Mouse (Mus musculus): ENCODE measurements at regions not wholly inside any gene's neighbourhood (a gene's known extent, or its start where the extent isn't known, plus 50 kb on each side); places are given as distances from the start of the nearest gene placed in this dataset.

GRCm38 (mm10) chr13:57282816-57283215 is 387.0 kb upstream of the Trpc7 start:
- DNase-seq = no peak

GRCm38 (mm10) chr13:57281941-57282710 is 386.3 kb upstream of the Trpc7 start:
- no peak for DNase-seq

- peak; percentile 61 to 67 for DNase-seq
These were observed 385.7 kb upstream of the Trpc7 start for GRCm38 (mm10) chr13:57281504-57281903.

GRCm38 (mm10) chr13:57278580-57278979 is 382.8 kb upstream of the Trpc7 start:
- peak in 1 of 2 experiments; percentile 13 for DNase-seq

- peak; percentile 31 to 34 for DNase-seq
These were observed 381.3 kb upstream of the Trpc7 start for GRCm38 (mm10) chr13:57277076-57277475.

- no peak for DNase-seq
These were observed 380.1 kb upstream of the Trpc7 start for GRCm38 (mm10) chr13:57275871-57276270.

GRCm38 (mm10) chr13:57273593-57273992 is 377.8 kb upstream of the Trpc7 start:
- no peak for DNase-seq

- DNase-seq = peak; percentile 42 to 50
These were observed 373.8 kb upstream of the Trpc7 start for GRCm38 (mm10) chr13:57269614-57270013.

- DNase-seq = peak; percentile 80 to 84
These were observed 364.1 kb upstream of the Trpc7 start for GRCm38 (mm10) chr13:57259920-57260319.

- no peak for DNase-seq
These were observed 363.7 kb upstream of the Trpc7 start for GRCm38 (mm10) chr13:57259474-57259873.

- DNase-seq = no peak
These were observed 360.1 kb upstream of the Trpc7 start for GRCm38 (mm10) chr13:57255920-57256319.

- DNase-seq = peak; percentile 52 to 55
These were observed 354.1 kb upstream of the Trpc7 start for GRCm38 (mm10) chr13:57249851-57250250.

GRCm38 (mm10) chr13:57249401-57249800 is 353.6 kb upstream of the Trpc7 start:
- DNase-seq = no peak

GRCm38 (mm10) chr13:57246238-57246963 is 350.6 kb upstream of the Trpc7 start:
- DNase-seq = peak; percentile 28 to 37

GRCm38 (mm10) chr13:57236917-57237316 is 341.1 kb upstream of the Trpc7 start:
- DNase-seq = no peak

- no peak for DNase-seq
These were observed 340.4 kb upstream of the Trpc7 start for GRCm38 (mm10) chr13:57236211-57236610.

- DNase-seq = no peak
These were observed 337.1 kb upstream of the Trpc7 start for GRCm38 (mm10) chr13:57232906-57233305.

- no peak for DNase-seq
These were observed 335.9 kb upstream of the Trpc7 start for GRCm38 (mm10) chr13:57231666-57232065.

GRCm38 (mm10) chr13:57230253-57230652 is 334.5 kb upstream of the Trpc7 start:
- no peak for DNase-seq

GRCm38 (mm10) chr13:57221092-57221491 is 325.3 kb upstream of the Trpc7 start:
- no peak for DNase-seq

GRCm38 (mm10) chr13:57216161-57216560 is 320.4 kb upstream of the Trpc7 start:
- DNase-seq = no peak

GRCm38 (mm10) chr13:57212251-57212650 is 316.5 kb upstream of the Trpc7 start:
- DNase-seq = no peak

- DNase-seq = no peak
These were observed 295.4 kb upstream of the Trpc7 start for GRCm38 (mm10) chr13:57191195-57191594.

- DNase-seq = no peak
These were observed 293.5 kb upstream of the Trpc7 start for GRCm38 (mm10) chr13:57189246-57189645.
